Mouse (Mus musculus): ENCODE measurements at regions not wholly inside any gene's neighbourhood (a gene's known extent, or its start where the extent isn't known, plus 50 kb on each side); places are given as distances from the start of the nearest gene placed in this dataset.

DNA sequence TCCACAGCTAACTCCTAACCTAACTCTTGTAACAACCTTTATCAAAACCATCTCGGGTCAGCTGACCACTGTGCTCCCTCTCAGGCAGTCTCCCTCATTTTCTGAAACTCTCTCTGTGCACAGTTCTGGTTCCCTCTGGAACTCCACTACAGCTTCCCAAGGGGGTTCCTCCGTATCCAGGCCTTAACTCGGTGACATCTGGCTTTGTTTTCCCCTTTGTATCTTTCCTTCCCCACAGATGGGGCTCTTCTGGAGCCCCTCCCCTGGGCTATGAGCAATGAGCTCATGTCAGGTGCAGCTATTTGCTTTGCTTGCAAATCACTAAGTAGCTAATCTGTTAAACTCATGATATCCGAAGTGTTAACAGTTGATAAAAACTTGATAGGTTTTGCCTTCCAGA is 535.6 kb downstream of the Slc4a3 start:
- DNase-seq (ENCODE audit: low read depth) = no peak

DNA sequence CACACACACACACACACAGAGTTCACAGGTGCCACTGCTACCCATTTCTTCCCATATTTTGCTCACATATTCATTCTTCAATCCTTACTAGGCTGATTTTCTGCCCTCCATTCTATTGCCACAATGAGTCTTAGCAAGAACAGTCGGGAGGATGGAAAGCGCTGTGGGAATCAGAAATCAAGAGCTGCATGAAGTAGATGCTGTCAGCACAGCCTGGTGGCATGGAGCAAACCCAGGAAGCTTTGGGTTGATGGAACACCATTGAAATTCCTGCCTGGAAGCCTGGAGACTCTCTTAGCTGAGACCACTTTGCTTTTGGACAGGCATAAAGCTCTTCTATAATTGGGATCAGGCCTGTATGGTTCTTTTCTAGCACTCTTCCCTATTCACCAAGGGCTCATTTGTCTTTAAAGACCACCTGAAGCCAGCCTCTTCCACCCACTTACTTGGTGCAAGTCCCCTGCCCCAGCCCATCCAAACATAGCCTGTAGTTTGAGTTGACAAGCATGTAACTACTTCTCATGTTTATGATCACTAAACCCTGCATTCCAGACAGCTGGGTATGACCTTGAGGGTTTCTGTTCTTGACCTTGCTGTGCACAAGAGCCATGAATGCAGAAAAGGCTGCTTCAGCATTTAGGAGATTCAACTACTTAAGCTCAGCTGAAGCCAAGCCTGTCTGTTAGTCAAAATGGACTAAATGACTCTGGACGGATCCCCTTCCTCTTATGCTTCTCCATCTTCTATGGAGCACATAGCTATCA is 537.4 kb downstream of the Slc4a3 start:
- DNase-seq (ENCODE audit: low read depth) = no peak

DNA sequence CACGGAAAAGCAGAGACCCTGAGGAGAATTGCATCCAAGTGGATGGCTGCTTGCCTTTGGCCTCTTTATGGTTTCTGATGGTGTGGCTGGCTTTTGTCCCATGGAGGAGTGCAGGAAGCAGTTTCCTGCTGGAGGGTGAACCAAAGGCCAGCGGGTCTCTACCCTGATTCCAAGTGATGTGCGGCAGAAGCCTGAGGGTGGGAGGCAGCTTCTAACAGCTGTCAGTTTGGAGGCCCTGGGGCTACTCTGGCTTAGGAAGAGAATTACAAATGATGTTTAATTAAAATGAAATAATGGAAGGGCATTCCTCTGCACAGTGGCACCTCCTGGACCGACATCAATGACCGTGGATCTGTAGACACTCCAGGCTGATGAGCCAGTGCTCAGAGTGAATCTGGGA is 545.0 kb downstream of the Slc4a3 start:
- DNase-seq (ENCODE audit: low read depth) = no peak

DNA sequence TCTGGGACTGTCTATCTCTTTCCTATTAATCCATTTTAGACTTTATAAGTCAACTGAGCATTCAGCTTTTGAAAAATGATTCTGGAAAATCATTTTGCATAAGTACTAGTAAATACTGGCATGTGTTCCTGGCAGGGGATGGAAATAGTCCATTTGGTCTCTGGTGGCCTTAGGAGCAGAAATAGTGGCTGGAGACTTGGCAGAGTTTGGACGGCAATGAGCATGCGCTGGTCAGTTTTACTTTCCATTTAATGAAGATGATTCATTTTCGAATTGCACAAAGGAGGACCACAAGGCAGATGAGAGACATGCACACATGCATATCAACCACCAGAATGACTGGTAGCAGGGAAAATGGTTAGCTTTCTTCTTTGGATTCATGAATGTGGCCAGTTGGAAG is 567.2 kb downstream of the Slc4a3 start:
- DNase-seq (ENCODE audit: low read depth) = no peak

DNA sequence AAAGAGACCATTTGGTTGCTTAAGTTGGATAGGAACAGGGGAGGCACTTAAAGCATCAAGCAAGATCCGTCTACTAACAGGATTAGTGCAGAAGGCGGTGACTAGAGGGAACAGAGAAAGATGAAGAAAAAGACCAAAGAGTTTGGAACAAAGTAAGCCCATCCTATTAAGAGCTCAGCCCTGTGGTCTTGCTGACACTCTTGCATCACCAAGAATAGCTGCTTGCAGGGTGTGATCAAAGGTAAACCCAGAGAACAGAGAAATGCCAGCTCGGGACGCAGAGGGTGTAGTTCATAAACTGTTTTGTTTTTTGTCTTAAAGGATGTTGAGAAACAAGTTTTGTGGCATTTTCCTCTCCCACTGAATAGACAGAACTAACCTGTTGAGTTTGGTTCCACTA is 574.8 kb downstream of the Slc4a3 start:
- DNase-seq (ENCODE audit: low read depth) = no peak

DNA sequence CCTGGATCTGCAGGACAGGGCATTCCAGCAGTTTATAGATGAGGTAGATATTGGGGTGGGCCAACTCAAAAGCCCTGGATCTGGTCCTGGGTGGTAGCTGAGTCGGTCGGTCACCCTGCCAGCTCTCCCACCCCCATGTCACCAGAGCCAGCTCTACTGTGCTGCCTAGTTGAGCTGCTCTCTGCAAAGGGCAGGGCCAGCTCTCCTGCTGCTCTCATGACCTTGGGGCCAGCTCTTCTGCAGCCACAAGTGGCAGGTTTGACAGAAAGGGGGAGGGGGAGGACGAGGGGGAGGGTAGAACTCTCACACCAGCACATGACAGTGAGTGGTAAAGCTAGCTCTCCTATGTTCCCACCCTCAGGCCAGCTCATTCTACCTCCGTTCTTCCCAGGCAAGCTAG is 584.3 kb downstream of the Slc4a3 start:
- no peak for DNase-seq (ENCODE audit: low read depth)

DNA sequence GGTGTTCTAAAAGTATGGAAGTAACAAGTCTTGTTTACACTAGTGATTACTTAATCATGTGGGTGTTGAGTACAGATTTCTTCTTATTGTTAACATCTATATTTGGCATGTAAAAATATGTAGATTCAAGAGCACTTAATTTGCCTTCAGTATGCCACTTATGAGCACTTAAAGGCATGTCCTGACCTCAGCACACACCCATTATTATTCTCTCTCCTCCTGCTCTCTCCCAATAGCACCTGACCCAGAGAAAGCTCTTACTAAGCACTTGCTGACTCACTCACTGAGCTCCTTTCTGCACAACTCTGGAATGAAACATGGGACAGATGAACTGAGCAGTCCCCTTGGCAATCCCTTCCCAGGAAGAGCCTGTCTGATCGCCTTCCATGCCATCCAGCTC is 590.7 kb downstream of the Slc4a3 start:
- no peak for DNase-seq (ENCODE audit: low read depth)

DNA sequence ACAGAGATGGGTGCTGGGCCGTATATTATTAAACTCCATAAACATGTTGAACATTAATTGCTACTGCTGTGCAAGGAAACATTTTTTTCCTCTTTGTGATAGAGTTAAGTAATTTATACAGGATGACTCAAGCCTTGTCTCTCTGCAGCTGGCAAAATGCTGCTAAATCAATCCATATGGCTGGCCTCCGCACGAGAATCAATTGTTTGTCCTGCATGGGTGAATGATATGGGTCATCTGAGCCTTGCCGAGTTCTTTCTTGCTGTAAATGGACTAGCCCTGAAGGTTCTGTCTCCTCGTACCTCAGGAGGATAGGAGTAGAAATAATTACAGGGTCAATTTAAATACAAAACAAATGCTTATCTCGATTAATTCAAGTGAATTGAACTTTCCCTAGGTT is 591.6 kb downstream of the Slc4a3 start:
- no peak for DNase-seq (ENCODE audit: low read depth)

DNA sequence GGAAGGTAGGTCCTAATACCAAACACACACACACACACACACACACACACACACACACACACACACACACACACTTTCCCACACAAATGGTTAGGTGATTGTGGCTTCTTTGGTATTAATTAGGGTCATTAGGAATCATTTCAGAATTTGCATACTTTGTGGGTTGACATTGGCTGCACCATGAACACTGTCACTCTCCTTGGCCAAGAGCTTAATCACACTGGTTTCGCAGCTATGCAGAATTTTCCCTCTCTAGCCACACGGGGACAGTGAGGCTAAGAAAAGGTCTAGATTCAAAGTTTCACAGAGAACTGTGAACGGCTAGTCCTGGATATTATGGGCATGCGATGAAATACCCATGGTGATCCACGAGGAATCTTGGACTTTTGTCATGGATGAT is 597.5 kb downstream of the Slc4a3 start:
- no peak for DNase-seq (ENCODE audit: low read depth)

DNA sequence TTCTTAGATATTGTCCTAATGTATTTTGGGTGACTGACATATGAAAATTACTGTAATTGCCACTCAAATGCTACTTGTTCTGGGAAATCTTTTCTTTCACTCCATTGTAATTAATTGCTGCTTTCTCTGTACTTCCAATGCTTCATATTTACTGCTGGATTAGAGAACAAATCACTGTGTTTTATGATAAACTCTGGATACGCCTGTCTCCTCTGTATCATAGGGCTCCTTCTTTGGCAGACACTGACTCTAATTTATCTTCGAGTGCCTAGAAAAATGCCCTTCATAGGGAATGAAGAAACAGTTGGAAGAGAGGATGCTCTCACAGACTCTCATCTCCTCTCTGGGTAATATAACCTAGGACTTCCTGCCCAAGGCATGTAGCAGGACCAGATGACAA is 602.9 kb downstream of the Slc4a3 start:
- no peak for DNase-seq (ENCODE audit: low read depth)

DNA sequence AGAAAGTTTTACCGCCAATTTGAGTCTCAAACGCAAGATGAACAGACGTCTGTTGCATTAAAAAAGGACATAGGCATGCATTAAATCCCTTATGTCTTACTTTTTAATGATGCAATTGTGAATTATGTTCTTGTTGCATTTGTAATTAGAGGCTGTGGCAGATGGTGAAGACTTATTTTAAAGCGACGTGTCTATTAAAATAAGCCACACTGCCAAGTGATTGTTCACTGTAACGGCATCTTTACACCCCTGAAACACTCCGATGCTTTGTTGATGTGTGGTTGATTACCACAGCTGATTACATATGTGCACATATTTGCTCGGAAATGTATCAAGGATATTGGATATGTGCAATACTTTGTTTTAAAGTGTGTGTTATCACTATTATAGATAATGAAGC is 610.2 kb downstream of the Slc4a3 start:
- DNase-seq (ENCODE audit: low read depth) = no peak

DNA sequence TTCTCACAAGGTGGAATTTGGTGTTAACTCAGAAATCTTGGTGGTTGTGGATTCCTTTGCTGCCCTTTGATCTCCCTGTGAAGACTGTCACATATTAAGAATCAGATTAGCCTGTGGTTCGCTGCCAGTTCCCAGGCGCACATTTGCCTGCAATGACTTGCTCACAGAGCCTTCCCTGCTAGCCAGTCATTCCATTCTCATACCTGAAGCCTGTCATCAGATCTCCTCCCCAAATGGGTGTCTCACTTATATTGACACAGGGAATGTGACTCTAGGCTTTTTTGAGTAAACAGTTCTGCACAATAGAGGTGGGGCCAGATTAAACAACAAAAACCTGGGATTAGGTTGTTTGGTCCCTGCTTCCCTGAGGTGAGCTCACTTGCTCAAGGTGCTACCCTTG is 621.4 kb downstream of the Slc4a3 start:
- DNase-seq (ENCODE audit: low read depth) = no peak

DNA sequence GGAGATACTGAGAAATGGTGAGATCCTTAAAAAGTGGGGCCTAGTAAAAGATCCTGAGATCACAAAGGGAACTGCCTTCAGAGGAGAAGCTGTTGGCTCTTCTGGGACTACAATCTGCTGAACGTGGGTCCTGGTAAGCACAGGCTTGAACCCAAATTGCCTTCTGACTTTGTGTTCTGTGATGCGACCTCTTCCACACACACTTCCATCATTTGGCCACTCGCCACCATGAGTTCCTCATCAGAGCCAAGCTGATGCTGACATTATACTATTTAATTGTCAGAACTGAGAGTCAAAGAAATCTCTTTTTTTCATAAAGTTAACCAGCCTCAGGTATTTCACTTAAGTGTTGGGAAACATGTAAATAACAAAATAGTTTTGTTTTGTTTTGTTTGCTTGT is 635.1 kb downstream of the Slc4a3 start:
- DNase-seq (ENCODE audit: low read depth) = no peak

DNA sequence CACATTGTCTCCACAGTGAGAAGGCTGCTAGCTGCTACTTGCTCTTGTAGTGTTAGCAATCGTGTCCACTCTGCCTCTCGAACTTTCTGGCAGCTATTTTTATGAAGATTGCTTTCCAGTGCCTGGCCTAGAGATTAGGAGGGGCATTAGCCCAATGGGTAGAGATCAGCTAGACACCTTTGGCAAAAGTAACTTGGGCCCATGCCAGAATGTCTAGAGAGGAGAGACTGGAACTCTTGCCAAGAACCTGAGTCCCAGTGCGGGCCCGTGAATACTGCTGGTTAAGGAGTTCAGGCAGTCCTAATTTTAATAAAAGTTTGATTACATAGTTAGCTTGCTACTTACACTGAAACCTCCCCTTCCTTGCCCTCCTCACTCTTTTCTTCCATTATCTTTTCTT is 648.8 kb downstream of the Slc4a3 start:
- no peak for DNase-seq (ENCODE audit: low read depth)

DNA sequence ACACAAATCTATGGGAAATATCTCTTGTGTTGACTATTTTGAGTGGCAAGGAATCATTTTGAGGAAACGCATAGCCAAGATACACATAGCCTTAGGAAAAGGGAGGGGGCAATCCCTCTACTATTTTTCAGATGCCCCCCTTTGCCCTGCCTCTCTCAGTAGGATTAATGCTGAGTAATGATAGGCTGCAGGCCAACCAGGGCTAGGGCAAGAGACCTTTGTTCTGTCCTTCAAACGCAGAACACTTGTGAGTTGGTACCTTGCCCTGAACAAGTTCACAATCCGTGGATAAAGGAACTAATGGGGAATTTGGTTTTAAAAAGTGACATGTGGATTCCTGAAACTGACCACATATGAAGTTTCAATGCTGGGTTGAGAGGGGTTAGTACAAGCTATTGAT is 651.6 kb downstream of the Slc4a3 start:
- no peak for DNase-seq (ENCODE audit: low read depth)

DNA sequence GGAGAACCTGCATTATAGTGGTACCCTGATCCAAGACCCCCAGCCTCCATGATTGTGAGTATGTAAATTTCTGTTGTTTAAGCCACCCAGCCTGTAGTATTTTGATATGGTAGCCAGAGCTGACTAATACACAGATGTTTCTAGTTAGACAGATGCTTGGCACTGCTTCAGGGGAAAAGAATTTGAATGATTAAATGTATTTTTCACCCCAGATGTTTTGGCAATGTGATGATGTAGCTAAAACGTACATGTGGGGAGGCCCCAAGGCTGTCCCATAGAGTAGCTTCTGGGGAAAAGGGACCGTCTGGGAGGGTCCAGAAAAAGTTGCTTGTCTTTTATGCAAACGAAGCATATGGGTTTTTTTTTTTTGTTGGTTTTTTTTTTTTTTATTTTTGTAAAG is 654.8 kb downstream of the Slc4a3 start:
- DNase-seq (ENCODE audit: low read depth) = peak; percentile 33

DNA sequence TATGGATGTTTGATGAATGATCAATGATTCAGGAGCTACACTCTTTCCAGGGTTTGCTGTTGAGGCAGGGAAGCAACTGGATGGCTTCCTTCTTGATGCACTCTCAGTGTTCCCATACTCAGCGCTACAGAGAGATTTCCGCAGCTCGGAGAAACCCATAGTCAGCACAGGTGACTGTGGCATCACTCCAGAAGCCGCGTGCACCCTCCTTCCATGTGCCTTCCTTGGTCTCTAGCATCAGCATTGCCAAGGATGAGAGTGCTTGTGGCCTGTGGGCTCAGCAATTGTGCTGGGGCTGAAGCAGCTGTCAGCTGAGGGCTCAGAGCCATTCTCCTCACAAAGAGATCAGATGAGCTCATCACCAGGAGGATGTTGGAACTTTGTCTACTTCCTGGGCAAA is 666.4 kb downstream of the Slc4a3 start:
- DNase-seq (ENCODE audit: low read depth) = no peak

DNA sequence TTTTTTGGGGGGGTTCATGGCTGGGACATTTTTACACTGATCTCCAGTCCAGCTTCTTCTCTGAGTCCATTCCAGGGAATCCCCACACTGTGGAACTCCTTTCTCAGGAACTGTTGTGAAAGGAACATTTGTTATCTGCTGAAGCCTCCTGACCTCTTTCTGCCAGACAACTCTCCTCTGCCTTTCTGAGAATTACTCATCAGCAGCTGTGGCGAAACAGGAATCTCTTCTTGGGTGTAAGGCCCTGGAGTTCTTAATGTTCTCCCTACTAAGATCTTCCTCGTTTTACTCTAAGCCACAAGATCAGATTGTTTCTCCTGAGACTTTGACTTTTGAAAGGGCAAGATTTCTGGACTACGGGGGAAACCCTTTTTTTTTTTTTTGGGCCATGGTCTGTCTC is 698.7 kb downstream of the Slc4a3 start:
- no peak for DNase-seq (ENCODE audit: low read depth)

DNA sequence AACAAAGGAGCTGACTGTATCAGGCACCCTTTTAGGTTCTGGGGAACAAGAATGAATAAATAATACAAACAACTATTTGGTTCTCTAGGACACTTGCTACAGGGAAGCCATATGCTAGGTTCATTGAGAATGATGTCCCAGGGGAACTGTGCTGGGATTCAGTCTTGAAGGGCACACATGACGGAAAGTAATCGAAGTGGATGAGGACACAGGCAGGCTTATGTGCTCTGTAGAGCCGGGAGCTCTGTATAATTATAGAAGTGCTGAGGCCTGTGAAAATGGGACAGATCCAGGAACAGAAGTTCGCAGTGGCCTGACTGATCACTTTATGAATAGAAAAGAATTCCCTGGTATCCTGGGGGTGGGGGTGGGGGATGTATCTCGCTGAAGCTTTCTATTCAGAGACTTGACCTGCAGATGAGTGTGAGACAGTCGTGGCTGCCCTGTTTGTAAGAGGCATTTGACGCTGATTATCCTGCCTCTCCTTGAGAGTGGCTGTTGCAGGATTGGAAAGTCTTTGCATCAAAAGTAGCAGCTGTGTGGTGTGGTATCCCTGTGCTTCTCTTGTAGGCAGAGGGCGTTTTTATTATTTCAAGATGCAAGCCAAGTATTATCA is 700.2 kb downstream of the Slc4a3 start:
- DNase-seq (ENCODE audit: low read depth) = no peak

DNA sequence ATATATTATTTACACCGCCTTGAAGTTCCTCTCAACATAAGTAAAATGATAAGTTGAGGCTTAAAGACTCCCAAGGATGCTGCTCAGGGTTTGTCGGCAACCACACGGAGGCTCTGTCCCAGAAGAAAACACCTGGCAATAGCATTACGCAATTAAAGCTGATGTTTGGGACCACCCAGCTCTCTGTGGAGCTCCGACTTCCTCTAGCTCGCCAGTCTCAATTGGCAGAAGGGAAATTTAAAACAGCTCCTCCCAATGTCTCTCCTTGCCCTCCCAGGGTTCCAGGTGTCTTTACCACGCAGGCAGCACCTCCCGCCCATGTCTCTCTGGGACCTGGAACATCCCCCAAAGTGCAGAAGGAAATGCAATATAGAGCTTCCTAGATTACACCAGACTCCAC is 701.1 kb downstream of the Slc4a3 start:
- DNase-seq (ENCODE audit: low read depth) = no peak

DNA sequence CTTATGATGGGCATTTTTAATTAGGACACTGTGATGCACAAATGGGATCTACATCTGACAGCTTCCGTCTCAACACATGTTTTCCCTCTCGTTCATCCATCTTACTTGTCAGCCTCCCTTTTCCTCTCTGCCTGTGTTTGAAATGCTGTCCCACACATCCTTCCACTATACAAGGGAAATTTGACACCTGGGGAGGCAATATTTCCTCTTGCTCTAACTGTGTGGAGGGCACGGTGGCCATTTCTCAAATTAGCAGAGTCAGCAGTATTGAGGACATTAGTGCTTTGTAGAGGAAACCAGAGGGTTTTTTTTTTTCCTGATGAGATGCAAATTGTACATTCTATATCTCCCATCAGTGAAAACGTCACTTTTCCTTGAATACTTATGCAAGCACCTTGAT is 712.2 kb downstream of the Slc4a3 start:
- DNase-seq (ENCODE audit: low read depth) = no peak

DNA sequence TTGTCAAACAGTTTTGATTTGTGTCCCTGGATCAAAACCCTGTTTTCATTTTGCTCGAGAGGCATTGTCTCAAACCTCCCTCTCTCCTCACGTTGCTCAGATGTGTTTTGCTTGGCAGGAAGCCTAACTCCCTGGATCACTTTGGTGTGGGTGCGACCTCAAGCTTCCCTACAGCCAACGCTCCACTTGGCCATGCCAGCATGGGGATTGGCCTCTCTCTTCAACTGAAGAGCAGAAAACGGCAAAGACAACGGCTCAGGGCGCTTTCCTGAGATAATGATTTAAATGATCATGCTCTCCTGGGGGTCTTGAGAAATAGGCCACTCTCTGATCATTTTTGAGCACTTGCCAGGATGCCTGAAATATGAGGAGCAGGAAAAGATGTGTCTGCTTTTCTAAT is 730.1 kb downstream of the Slc4a3 start:
- peak; percentile 5 for DNase-seq (ENCODE audit: low read depth)

DNA sequence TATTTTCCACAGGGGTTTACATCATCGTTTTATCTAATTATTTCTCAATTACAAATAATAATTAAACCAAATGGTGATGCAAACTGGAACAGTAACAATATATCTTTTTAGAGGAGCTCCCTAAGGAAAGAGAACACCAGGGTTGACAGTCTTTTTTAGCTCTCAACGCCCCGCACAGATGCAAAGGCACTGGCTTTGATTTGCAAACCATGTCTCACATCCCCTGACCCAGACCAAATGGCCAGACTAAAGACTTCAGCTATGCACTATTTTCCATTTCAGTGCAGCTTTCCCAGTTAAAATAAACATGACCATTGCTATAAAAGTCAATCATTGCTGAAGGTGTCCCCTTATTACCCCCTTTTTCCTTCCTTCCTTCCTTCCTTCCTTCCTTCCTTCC is 730.6 kb downstream of the Slc4a3 start:
- no peak for DNase-seq (ENCODE audit: low read depth)

DNA sequence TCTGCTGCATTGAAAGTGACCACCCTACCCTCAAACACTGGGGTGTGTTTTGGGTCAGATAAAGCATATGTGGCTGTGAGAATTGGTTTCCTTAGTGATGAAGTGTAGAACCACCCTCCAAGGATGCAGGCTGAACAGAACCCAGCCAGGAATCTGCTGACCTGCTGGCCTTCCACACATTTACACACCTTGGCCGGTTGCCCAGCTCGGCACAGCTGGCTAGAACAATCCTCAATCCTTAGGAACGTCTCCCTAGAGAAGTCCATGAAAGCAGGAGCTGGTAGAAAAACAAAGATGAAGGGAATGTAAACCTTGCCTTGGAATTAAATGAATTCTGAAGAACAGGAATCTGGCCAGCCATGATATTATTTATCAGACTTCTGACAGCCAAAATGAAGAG is 737.3 kb downstream of the Slc4a3 start:
- peak; percentile 15 for DNase-seq (ENCODE audit: low read depth)
